ENCODE assay signal across 9 mouse cellular contexts in genomic region chr7:28100596-28101590, GRCm38 (mm10). TPM values are rescaled to one million over a fixed set of nuclear protein-coding genes. Genes with fewer than 3 reads are reported as not detected.
DNase-seq lines count a peak whose midpoint lies in the region; ATAC-seq and TF ChIP-seq lines count a peak whose summit lies in the region.
"Had no signal": no experiment of that assay in that cellular context is flagged by ENCODE, and none has a peak within 500 bp of the region (broad histone marks: within the 10 kb centered on the region; RNA-seq: fewer than 3 reads in every experiment).

No protein-coding gene starts in this region.

- no peak for ATAC-seq in forebrain, embryonic 15.5 days (replicated peaks)

- no peaks in the 10 kb centered on the region for H3K36me3 ChIP-seq in forebrain, embryonic 15.5 days
- H3K36me3 ChIP-seq: embryonic facial prominence, embryonic 12.5 days; neural tube, embryonic 12.5 days had no signal

- H3K4me3 ChIP-seq in layer of hippocampus, adult 2 months: no peak overlapping the region
- no peak overlapping the region for H3K4me3 ChIP-seq in olfactory bulb, adult 2 months (ENCODE audit: insufficient read depth, low read depth, low read length)
- H3K4me3 ChIP-seq in forebrain, embryonic 15.5 days: no peak overlapping the region
- H3K4me3 ChIP-seq: embryonic facial prominence, embryonic 12.5 days; neural tube, embryonic 12.5 days had no signal

- no peak overlapping the region for H3K4me2 ChIP-seq in forebrain, embryonic 15.5 days (replicated peaks)
- H3K4me2 ChIP-seq: embryonic facial prominence, embryonic 12.5 days; neural tube, embryonic 12.5 days had no signal

- TF ChIP-seq CTCF in layer of hippocampus, adult 2 months (conservative IDR thresholded peaks at IDR 0.05): peak; percentile 77
- peak; percentile 16; the same call in 1 of the 2 replicates for TF ChIP-seq CTCF in olfactory bulb, adult 2 months (IDR thresholded peaks at IDR 0.05; ENCODE audit: insufficient read depth, low read depth, low read length)

- H3K27me3 ChIP-seq in forebrain, embryonic 15.5 days: no peaks in the 10 kb centered on the region

- 65% methylated on average over 17 of the region's 17 CpGs for WGBS in olfactory bulb, adult 2 months
- WGBS in forebrain, embryonic 15.5 days: 68% methylated on average over 17 of the region's 17 CpGs

- peak in 1 of 2 experiments; percentile 35 for DNase-seq in layer of hippocampus, adult 2 months (ENCODE audit: low spot score in 2 of 2)
- DNase-seq in layer of hippocampus, adult 9-10 months (ENCODE audit: low spot score): no peak
- DNase-seq in ES-CJ7 (ENCODE audit: low read depth, low spot score) (peak; percentile 84), WW6 (ENCODE audit: low read depth, low spot score) (peak; percentile 60)
- peak; percentile 74 for DNase-seq in kidney, postnatal 10 days

- TF ChIP-seq POLR2A in olfactory bulb, adult 2 months (IDR thresholded peaks at IDR 0.05; ENCODE audit: insufficient read depth, low read depth, low read length): no peak

- no peak overlapping the region for H3K27ac ChIP-seq in layer of hippocampus, adult 2 months
- no peak overlapping the region for H3K27ac ChIP-seq in olfactory bulb, adult 2 months (ENCODE audit: insufficient read depth, low read depth, low read length)
- H3K27ac ChIP-seq in forebrain, embryonic 15.5 days (replicated peaks): no peak overlapping the region
- H3K27ac ChIP-seq: embryonic facial prominence, embryonic 12.5 days; neural tube, embryonic 12.5 days had no signal

- H3K9ac ChIP-seq in forebrain, embryonic 15.5 days (replicated peaks): no peak overlapping the region
- H3K9ac ChIP-seq: embryonic facial prominence, embryonic 12.5 days; neural tube, embryonic 12.5 days had no signal

- H3K9me3 ChIP-seq in forebrain, embryonic 15.5 days: no peaks in the 10 kb centered on the region

- H3K4me1 ChIP-seq in olfactory bulb, adult 2 months (ENCODE audit: control insufficient read depth, insufficient read depth, low read length): peaks cover 6% of the 10 kb centered on the region; the same call in 1 of the 2 replicates
- 0 out of 2 replicates have a peak, but pooled peaks cover 7% of the 10 kb centered on the region for H3K4me1 ChIP-seq in forebrain, embryonic 15.5 days
- H3K4me1 ChIP-seq: embryonic facial prominence, embryonic 12.5 days; neural tube, embryonic 12.5 days had no signal

RNA-seq across cellular contexts. Expression of gene 9530053A07Rik, which starts 28.4 kb away (rescaled TPM):
- under 1 TPM in 1 of 2 experiments, not detected in 1; 0.05 TPM for total RNA-seq in layer of hippocampus, adult 2 months (2021)
- polyA plus RNA-seq in olfactory bulb, adult 2 months (2012; ENCODE audit: insufficient read depth, insufficient read length, low replicate concordance, missing spikeins): not detected in 2 replicates
- 0.08 and 0.11 TPM in 2 replicates for polyA plus RNA-seq in forebrain, embryonic 15.5 days (2015; fragmentation: Nextera tagmentation; extraction: Ambion mirVana)

RNA-seq across cellular contexts. Expression of gene Fcgbp, which starts 29.9 kb away (rescaled TPM):
- 1 to 10 TPM in 1 of 2 experiments, under 1 TPM in 1; 0.95 to 1.2 TPM for total RNA-seq in layer of hippocampus, adult 2 months (2021)
- not detected in 2 replicates for polyA plus RNA-seq in olfactory bulb, adult 2 months (2012; ENCODE audit: insufficient read depth, insufficient read length, low replicate concordance, missing spikeins)
- 0.06 and 0.10 TPM in 2 replicates for polyA plus RNA-seq in forebrain, embryonic 15.5 days (2015; fragmentation: Nextera tagmentation; extraction: Ambion mirVana)
- polyA plus RNA-seq: neural tube, embryonic 12.5 days had no signal

RNA-seq across cellular contexts. Expression of gene Psmc4, which starts 51.0 kb away (rescaled TPM):
- total RNA-seq in layer of hippocampus, adult 2 months (2021): 100 to 1,000 TPM; 132 to 133 TPM
- polyA plus RNA-seq in olfactory bulb, adult 2 months (2012; ENCODE audit: insufficient read depth, insufficient read length, low replicate concordance, missing spikeins): 468 TPM in 1 of 2 replicates, not detected in the other
- polyA plus RNA-seq in forebrain, embryonic 15.5 days (2015; fragmentation: Nextera tagmentation; extraction: Ambion mirVana): 345 and 350 TPM in 2 replicates
